Mouse (Mus musculus) embryonic facial prominence, embryonic 10.5 days (tissue): Measurements from ENCODE around the gene Gm42517. TPM values are rescaled to one million over a fixed set of nuclear protein-coding genes. Genes with fewer than 3 reads are reported as not detected.

Experiments
- DNase-seq: peaks from one replicate; pipeline ENCODE4 v3.0.0-alpha.2; 2017; ENCODE audit warnings: low spot score
- H3K27ac ChIP-seq: fragments of 300-500 bp; sonication (generic); replicated peaks from 2 replicates; pipeline ENCODE4 v1.5.1; 2016; ENCODE audit warnings: mild to moderate bottlenecking
- H3K27me3 ChIP-seq: fragments of 300-500 bp; sonication (generic); replicated peaks from 2 replicates; pipeline ENCODE4 v1.6.1; 2016; ENCODE audit warnings: low read depth, mild to moderate bottlenecking; ENCODE audit not compliant: poor library complexity, severe bottlenecking
- H3K36me3 ChIP-seq: fragments of 300-500 bp; sonication (generic); replicated peaks from 2 replicates; pipeline ENCODE4 v1.6.1; 2016; ENCODE audit warnings: mild to moderate bottlenecking, moderate library complexity
- H3K4me1 ChIP-seq: fragments of 300-500 bp; sonication (generic); 2 replicates; pipeline ENCODE4 v1.6.1; 2016
- H3K4me3 ChIP-seq: fragments of 300-500 bp; sonication (generic); 2 replicates; pipeline ENCODE4 v1.5.1; 2016; ENCODE audit warnings: mild to moderate bottlenecking, moderate library complexity
- H3K9me3 ChIP-seq: fragments of 300-500 bp; sonication (generic); 2 replicates; pipeline ENCODE4 v1.6.1; 2016; ENCODE audit warnings: mild to moderate bottlenecking
- WGBS: fragments of 180-500 bp; shearing (Covaris S2); methylation state at CpG from one replicate; pipeline ENCODE4 v1.1.7; 2016; 5-methylcytosine and 5-hydroxymethylcytosine counted together
- polyA plus RNA-seq: library from polyadenylated mRNA; unstranded; fragments of >200 nt; fragmentation: Nextera tagmentation; extraction: Ambion mirVana; gene quantifications from 2 replicates; pipeline ENCODE4 v1.2.1, GENCODE M21; 2016

Gm42517 gene
- polyA plus RNA-seq, 1 experiment from 2014 or later = not detected

- peaks cover 100% of the 10 kb centered on the region for H3K27me3 ChIP-seq
- DNase-seq = peak; percentile 61
- WGBS = under 1% methylated on average over 49 of the region's 49 CpGs
- H3K27ac ChIP-seq = no peak overlapping the region
- no peaks in the 10 kb centered on the region for H3K9me3 ChIP-seq
- H3K4me3 ChIP-seq = peak overlapping the region; percentile 48
- no peaks in the 10 kb centered on the region for H3K36me3 ChIP-seq
- peaks cover 27% of the 10 kb centered on the region for H3K4me1 ChIP-seq
Observed at GRCm38 (mm10) chr5:108368851-108369621, 1.3 kb upstream of the Gm42517 start.

- DNase-seq = peak; percentile 36
- H3K4me1 ChIP-seq = peaks cover 27% of the 10 kb centered on the region
- peak overlapping the region; percentile 48 for H3K4me3 ChIP-seq
- H3K36me3 ChIP-seq = no peaks in the 10 kb centered on the region
- peaks cover 100% of the 10 kb centered on the region for H3K27me3 ChIP-seq
- 5% methylated on average over 6 of the region's 6 CpGs for WGBS
- H3K9me3 ChIP-seq = no peaks in the 10 kb centered on the region
- no peak overlapping the region for H3K27ac ChIP-seq
Observed at GRCm38 (mm10) chr5:108368446-108368845, 724 bp upstream of the Gm42517 start.

GRCm38 (mm10) chr5:108366984-108367841, 509 bp downstream of the Gm42517 start:
- Histone ChIP-seq H3K4me1 (peaks cover 27% of the 10 kb centered on the region), H3K4me3 (peak overlapping the region; percentile 63), H3K27ac (0 out of 2 replicates have a peak overlapping the region, but pooled peaks have one; percentile 44), H3K36me3 (no peaks in the 10 kb centered on the region), H3K9me3 (no peaks in the 10 kb centered on the region), H3K27me3 (peaks cover 99% of the 10 kb centered on the region)
- under 1% methylated on average over 100 of the region's 100 CpGs for WGBS
- peak; percentile 75 for DNase-seq

GRCm38 (mm10) chr5:108366328-108366983, 1.3 kb downstream of the Gm42517 start:
- peaks cover 96% of the 10 kb centered on the region for H3K27me3 ChIP-seq
- 2% methylated on average over 60 of the region's 60 CpGs for WGBS
- no peak overlapping the region for H3K27ac ChIP-seq
- no peaks in the 10 kb centered on the region for H3K36me3 ChIP-seq
- no peak for DNase-seq
- peak overlapping the region; percentile 63 for H3K4me3 ChIP-seq
- peaks cover 27% of the 10 kb centered on the region for H3K4me1 ChIP-seq
- no peaks in the 10 kb centered on the region for H3K9me3 ChIP-seq

GRCm38 (mm10) chr5:108362330-108362729, 5.4 kb downstream of the Gm42517 start:
- Histone ChIP-seq H3K36me3 (no peaks in the 10 kb centered on the region), H3K27ac (no peak overlapping the region), H3K9me3 (0 out of 2 replicates have a peak, but pooled peaks cover 2% of the 10 kb centered on the region), H3K4me1 (peaks cover 11% of the 10 kb centered on the region), H3K27me3 (peaks cover 54% of the 10 kb centered on the region), H3K4me3 (no peak overlapping the region)
- WGBS = 26% methylated on average over 3 of the region's 3 CpGs
- DNase-seq = no peak

GRCm38 (mm10) chr5:108360211-108360610, 7.5 kb downstream of the Gm42517 start:
- no peak overlapping the region for H3K27ac ChIP-seq
- H3K4me1 ChIP-seq = no peaks in the 10 kb centered on the region
- H3K36me3 ChIP-seq = no peaks in the 10 kb centered on the region
- DNase-seq = no peak
- WGBS = 93% methylated on average over 4 of the region's 4 CpGs
- no peak overlapping the region for H3K4me3 ChIP-seq
- peaks cover 33% of the 10 kb centered on the region for H3K27me3 ChIP-seq
- 0 out of 2 replicates have a peak, but pooled peaks cover 2% of the 10 kb centered on the region for H3K9me3 ChIP-seq

GRCm38 (mm10) chr5:108359491-108359890, 8.2 kb downstream of the Gm42517 start:
- Histone ChIP-seq H3K36me3 (no peaks in the 10 kb centered on the region), H3K4me3 (no peak overlapping the region), H3K27ac (no peak overlapping the region), H3K4me1 (no peaks in the 10 kb centered on the region), H3K9me3 (0 out of 2 replicates have a peak, but pooled peaks cover 2% of the 10 kb centered on the region), H3K27me3 (peaks cover 26% of the 10 kb centered on the region)
- no peak for DNase-seq
- WGBS = 86% methylated on average over 9 of the region's 9 CpGs

- WGBS = 89% methylated on average over 1 of the region's 1 CpGs
- Histone ChIP-seq H3K27ac (no peak overlapping the region), H3K9me3 (0 out of 2 replicates have a peak, but pooled peaks cover 2% of the 10 kb centered on the region), H3K4me1 (no peaks in the 10 kb centered on the region), H3K36me3 (no peaks in the 10 kb centered on the region), H3K27me3 (peaks cover 10% of the 10 kb centered on the region), H3K4me3 (no peak overlapping the region)
- DNase-seq = no peak
Observed at GRCm38 (mm10) chr5:108357862-108358261, 9.9 kb downstream of the Gm42517 start.

GRCm38 (mm10) chr5:108354056-108354455, 13.7 kb downstream of the Gm42517 start:
- no peak for DNase-seq
- no peak overlapping the region for H3K27ac ChIP-seq
- H3K27me3 ChIP-seq = no peaks in the 10 kb centered on the region
- 88% methylated on average over 2 of the region's 2 CpGs for WGBS
- H3K4me1 ChIP-seq = no peaks in the 10 kb centered on the region
- H3K4me3 ChIP-seq = no peak overlapping the region
- 0 out of 2 replicates have a peak, but pooled peaks cover 2% of the 10 kb centered on the region for H3K9me3 ChIP-seq
- peaks cover 19% of the 10 kb centered on the region for H3K36me3 ChIP-seq

- Histone ChIP-seq H3K36me3 (peaks cover 44% of the 10 kb centered on the region), H3K4me1 (no peaks in the 10 kb centered on the region), H3K27me3 (no peaks in the 10 kb centered on the region), H3K9me3 (no peaks in the 10 kb centered on the region), H3K27ac (no peak overlapping the region), H3K4me3 (no peak overlapping the region)
- WGBS = 95% methylated on average over 9 of the region's 9 CpGs
- no peak for DNase-seq
Observed at GRCm38 (mm10) chr5:108349511-108350148, 18.1 kb downstream of the Gm42517 start.

GRCm38 (mm10) chr5:108347843-108348242, 19.9 kb downstream of the Gm42517 start:
- peaks cover 60% of the 10 kb centered on the region for H3K36me3 ChIP-seq
- no peak overlapping the region for H3K4me3 ChIP-seq
- WGBS = 81% methylated on average over 6 of the region's 6 CpGs
- DNase-seq = no peak
- H3K27ac ChIP-seq = no peak overlapping the region
- H3K27me3 ChIP-seq = no peaks in the 10 kb centered on the region
- no peaks in the 10 kb centered on the region for H3K4me1 ChIP-seq
- H3K9me3 ChIP-seq = no peaks in the 10 kb centered on the region
